ENCODE assay signal across 18 mouse cellular contexts in genomic region chr11:68502408-68502807, GRCm38 (mm10). TPM values are rescaled to one million over a fixed set of nuclear protein-coding genes. Genes with fewer than 3 reads are reported as not detected.
DNase-seq lines count a peak whose midpoint lies in the region; ATAC-seq and TF ChIP-seq lines count a peak whose summit lies in the region.
"Had no signal": no experiment of that assay in that cellular context is flagged by ENCODE, and none has a peak within 500 bp of the region (broad histone marks: within the 10 kb centered on the region; RNA-seq: fewer than 3 reads in every experiment).

No protein-coding gene starts in this region.

- 0 out of 2 replicates have a peak, but pooled peaks cover 5% of the 10 kb centered on the region for H3K4me1 ChIP-seq in lung, embryonic 16.5 days (replicated peaks; ENCODE audit: control insufficient read depth, insufficient read depth, low read length)
- peaks cover 9% of the 10 kb centered on the region for H3K4me1 ChIP-seq in bone marrow, adult 2 months (ENCODE audit: control insufficient read depth, insufficient read depth, low read length)
- H3K4me1 ChIP-seq: midbrain, embryonic 10.5 days had no signal

- no peak overlapping the region for H3K4me2 ChIP-seq in lung, embryonic 16.5 days (ENCODE audit: low read depth, low read length)

- H3K9me3 ChIP-seq in lung, embryonic 16.5 days (ENCODE audit: control insufficient read depth, low read length), result no peaks in the 10 kb centered on the region
- H3K9me3 ChIP-seq: embryonic facial prominence, embryonic 13.5 days; heart, embryonic 15.5 days; midbrain, embryonic 10.5 days had no signal

- no peak overlapping the region for H3K4me3 ChIP-seq in lung, embryonic 16.5 days (ENCODE audit: low read length)
- H3K4me3 ChIP-seq in bone marrow, adult 2 months (replicated peaks; ENCODE audit: control insufficient read depth, low read depth, low read length), result no peak overlapping the region
- H3K4me3 ChIP-seq: embryonic facial prominence, embryonic 13.5 days; midbrain, embryonic 10.5 days had no signal

- no peaks in the 10 kb centered on the region for H3K27me3 ChIP-seq in lung, embryonic 16.5 days (ENCODE audit: control insufficient read depth, insufficient read depth, low read depth, low read length)
- H3K27me3 ChIP-seq: embryonic facial prominence, embryonic 13.5 days; heart, embryonic 15.5 days had no signal

- H3K36me3 ChIP-seq in lung, embryonic 16.5 days (ENCODE audit: control insufficient read depth, insufficient read depth, low read length), result no peaks in the 10 kb centered on the region
- H3K36me3 ChIP-seq: embryonic facial prominence, embryonic 13.5 days; heart, embryonic 15.5 days; midbrain, embryonic 10.5 days had no signal

- no peak for DNase-seq in lung, postnatal 10 days
- no peak for DNase-seq in yolk sac, embryonic 10.5 days (ENCODE audit: low spot score)
- DNase-seq in urinary bladder, adult 18-20 months (ENCODE audit: low spot score in 2 of 2), result no peak
- DNase-seq in heart, adult 8-10 months (ENCODE audit: low spot score), result no peak
- DNase-seq: cerebellum, postnatal 10 days; right cerebral cortex, adult 18-20 months; spleen, adult 18-20 months had no signal

- TF ChIP-seq POLR2A in bone marrow, adult 2 months (IDR thresholded peaks at IDR 0.05; ENCODE audit: borderline replicate concordance, control insufficient read depth, low read depth, low read length), result no peak

- ATAC-seq in lung, embryonic 16.5 days (ENCODE audit: low read depth), result no peak
- ATAC-seq in megakaryocyte, adult 5-6 weeks (ENCODE audit: poor library complexity, severe bottlenecking), result peak; percentile 77
- ATAC-seq: forebrain, embryonic 16.5 days had no signal

- H3K9ac ChIP-seq in lung, embryonic 16.5 days (ENCODE audit: low read length), result no peak overlapping the region
- H3K9ac ChIP-seq: embryonic facial prominence, embryonic 13.5 days; heart, embryonic 15.5 days; liver, embryonic 14.5 days had no signal

- WGBS in lung, embryonic 16.5 days, result 56% methylated on average over 2 of the region's 2 CpGs
- WGBS in bone marrow, adult 2 months, result 43% methylated on average over 2 of the region's 2 CpGs

- TF ChIP-seq CTCF in bone marrow, adult 2 months (IDR thresholded peaks at IDR 0.05; ENCODE audit: control insufficient read depth, insufficient read depth, low read length), result no peak

- 0 out of 2 replicates have a peak overlapping the region, but pooled peaks have one; percentile 20 for H3K27ac ChIP-seq in lung, embryonic 16.5 days (ENCODE audit: low read length)
- peak overlapping the region; percentile 89 for H3K27ac ChIP-seq in bone marrow, adult 2 months (ENCODE audit: control insufficient read depth, insufficient read depth, low read depth, low read length, poor library complexity)
- H3K27ac ChIP-seq: embryonic facial prominence, embryonic 13.5 days; heart, embryonic 15.5 days; liver, embryonic 14.5 days; midbrain, embryonic 10.5 days had no signal

RNA-seq across cellular contexts. Expression of gene Pik3r6, which starts 0.4 kb away (rescaled TPM):
- 5.9 and 6.0 TPM in 2 replicates for polyA plus RNA-seq in lung, embryonic 16.5 days (2015; fragmentation: Nextera tagmentation; extraction: Ambion mirVana)
- 12.7 and 47.0 TPM in 2 replicates for polyA plus RNA-seq in bone marrow, adult 2 months (2011; ENCODE audit: insufficient read depth, insufficient read length, low replicate concordance, missing spikeins)
- 35.9 TPM in 2 replicates for total RNA-seq in megakaryocyte, adult 5-6 weeks (2015)
- 63.6 and 67.3 TPM in 2 replicates for total RNA-seq in megakaryocyte, adult 5-6 weeks (2017)
- total RNA-seq in heart, adult 8-10 months (2022), result 1 to 10 TPM; 2.4 to 6.9 (median 3.8) TPM

RNA-seq across cellular contexts. Expression of gene Mfsd6l, which starts 53.6 kb away (rescaled TPM):
- polyA plus RNA-seq in lung, embryonic 16.5 days (2015; fragmentation: Nextera tagmentation; extraction: Ambion mirVana), result 4.1 and 4.3 TPM in 2 replicates
- polyA plus RNA-seq in bone marrow, adult 2 months (2011; ENCODE audit: insufficient read depth, insufficient read length, low replicate concordance, missing spikeins), result 0.97 and 1.1 TPM in 2 replicates
- 0.59 and 1.9 TPM in 2 replicates for total RNA-seq in megakaryocyte, adult 5-6 weeks (2015)
- total RNA-seq in megakaryocyte, adult 5-6 weeks (2017), result 2.4 TPM in 2 replicates
- under 1 TPM in 3 of 4 experiments, not detected in 1; 0.11 to 0.25 (median 0.16) TPM for total RNA-seq in heart, adult 8-10 months (2022)
- total RNA-seq: hematopoietic stem cell, adult 5-6 weeks had no signal
- polyA plus RNA-seq: forebrain, embryonic 16.5 days; heart, embryonic 15.5 days; limb, embryonic 11.5 days; midbrain, embryonic 10.5 days; neural tube, embryonic 11.5 days had no signal

Comparison
In these comparisons a context has a peak if more than half of its experiments do, and no peak if none do; other contexts are left out.
1. RNA of gene Pik3r6, which starts 0.4 kb away (total RNA-seq): 35.9 to 67.3 TPM in megakaryocyte, adult 5-6 weeks; 2.4 to 6.9 TPM in heart, adult 8-10 months; every median in the first group is over 4 times any median in the second.